Mouse (Mus musculus) cerebellum, adult 9-11 months (tissue): ENCODE data around the gene Psrc1.

Source experiments
- DNase-seq: peaks from one replicate; pipeline ENCODE4 v3.0.0; 2022

Psrc1 gene

GRCm38 (mm10) chr3:108383485-108384354 lies at the start of gene Psrc1:
Gene Psrc1 (plus strand): TSS chr3:108383839.
- peak; percentile 81 for DNase-seq

GRCm38 (mm10) chr3:108336878-108337277 lies 46.8 kb upstream of the Psrc1 start:
- no peak for DNase-seq

GRCm38 (mm10) chr3:108341040-108341439 lies 42.6 kb upstream of the Psrc1 start:
- DNase-seq: no peak

DNA sequence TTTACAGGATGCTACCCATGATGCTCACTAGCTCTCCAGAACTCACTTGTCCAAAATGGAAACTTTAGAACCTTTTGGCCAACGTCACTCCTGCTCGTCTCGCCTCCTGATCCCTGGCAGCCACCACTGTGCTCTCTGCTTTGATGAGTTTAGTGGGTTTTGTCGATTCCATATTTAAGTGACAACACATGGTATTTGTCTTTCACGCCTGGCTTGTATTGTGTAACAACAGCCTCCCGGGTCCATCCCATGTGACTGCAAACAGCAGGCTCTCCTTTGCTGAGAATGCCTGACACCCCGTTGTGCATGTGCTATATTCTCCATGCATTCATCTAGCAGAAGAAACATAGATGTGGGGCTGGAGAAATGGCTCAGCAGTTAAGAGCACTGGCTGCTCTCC lies 41.5 kb upstream of the Psrc1 start:
- no peak for DNase-seq

DNA sequence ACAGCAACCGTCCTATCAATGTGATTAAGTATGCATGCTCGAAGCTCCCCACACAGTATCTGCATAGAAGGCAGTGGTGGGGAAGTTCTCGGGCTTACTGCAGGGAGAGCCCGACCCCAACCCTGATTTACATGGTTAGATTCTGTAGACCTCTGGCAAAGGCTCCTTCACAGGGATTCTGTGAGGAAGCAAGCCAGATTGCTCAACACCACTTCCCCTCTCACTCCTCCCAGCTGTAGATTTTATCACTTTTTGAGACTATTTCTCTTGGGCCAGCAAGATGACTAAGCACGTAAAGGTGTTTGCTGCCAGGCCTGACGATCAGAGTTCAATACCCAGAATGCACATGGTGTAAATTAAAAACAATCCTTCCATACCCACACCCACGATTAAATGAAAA lies 37.8 kb upstream of the Psrc1 start:
- DNase-seq: no peak

DNA sequence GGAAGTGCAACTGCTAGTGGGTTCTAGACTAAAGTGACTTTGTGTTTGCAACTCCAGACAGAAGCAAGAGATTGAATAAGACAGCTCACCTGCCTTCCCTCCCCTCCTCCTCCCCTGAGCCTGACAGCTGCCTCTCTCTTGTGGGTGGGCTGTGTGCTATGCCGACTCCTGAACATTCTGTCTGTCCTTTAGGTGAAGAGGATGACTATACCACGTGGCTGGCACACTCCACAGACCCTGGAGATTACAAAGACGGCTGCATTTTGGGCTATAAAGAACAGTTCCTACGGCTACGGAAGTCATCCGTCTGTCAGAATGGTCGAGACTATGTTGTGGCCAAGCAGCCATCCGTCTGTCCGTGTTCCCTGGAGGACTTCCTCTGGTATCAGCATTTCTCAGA lies 35.3 kb upstream of the Psrc1 start:
- DNase-seq: no peak

DNA sequence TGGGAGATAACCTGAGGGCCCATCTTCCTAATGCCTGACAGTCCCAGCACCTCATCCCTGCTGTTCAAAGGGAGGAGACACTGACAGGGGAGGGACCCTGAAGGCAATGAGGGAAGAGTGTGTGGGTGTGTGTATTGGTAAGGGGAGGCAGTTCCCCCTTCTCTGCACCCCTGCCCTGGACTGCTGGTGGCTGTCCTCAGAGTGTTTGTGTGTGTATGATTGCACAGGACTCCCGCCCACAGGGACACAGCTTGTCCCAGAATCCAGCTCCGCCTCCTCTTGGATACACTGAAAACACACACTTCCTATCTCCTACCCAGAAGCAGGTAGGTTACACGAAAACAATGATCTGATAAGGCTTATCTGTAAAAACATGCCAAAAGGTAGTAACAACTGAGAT lies 28.4 kb upstream of the Psrc1 start:
- no peak for DNase-seq

DNA sequence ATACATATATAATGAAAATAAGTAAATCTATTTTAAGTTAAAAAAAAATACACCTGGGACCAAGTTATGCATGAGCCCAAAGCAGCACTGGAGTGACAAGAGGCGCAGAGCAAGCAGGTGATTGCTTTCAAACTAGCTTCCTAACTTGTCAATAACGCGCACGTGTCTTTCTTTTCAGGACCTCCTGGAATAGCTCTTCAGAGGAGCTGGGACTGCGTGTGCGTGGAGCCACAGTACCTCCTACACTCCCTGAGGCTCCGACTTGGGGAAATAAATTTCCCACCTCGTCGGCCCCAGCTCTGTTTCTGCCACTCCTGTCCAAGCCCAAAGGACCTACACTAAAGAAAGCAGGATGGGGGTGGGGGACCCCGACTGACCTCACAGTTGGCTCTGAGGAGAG lies 26.6 kb upstream of the Psrc1 start:
- DNase-seq: no peak

- DNase-seq: peak; percentile 18
These were observed 25.2 kb upstream of the Psrc1 start for GRCm38 (mm10) chr3:108358445-108358844.

- no peak for DNase-seq
These were observed 22.7 kb upstream of the Psrc1 start for GRCm38 (mm10) chr3:108360894-108361293.

DNA sequence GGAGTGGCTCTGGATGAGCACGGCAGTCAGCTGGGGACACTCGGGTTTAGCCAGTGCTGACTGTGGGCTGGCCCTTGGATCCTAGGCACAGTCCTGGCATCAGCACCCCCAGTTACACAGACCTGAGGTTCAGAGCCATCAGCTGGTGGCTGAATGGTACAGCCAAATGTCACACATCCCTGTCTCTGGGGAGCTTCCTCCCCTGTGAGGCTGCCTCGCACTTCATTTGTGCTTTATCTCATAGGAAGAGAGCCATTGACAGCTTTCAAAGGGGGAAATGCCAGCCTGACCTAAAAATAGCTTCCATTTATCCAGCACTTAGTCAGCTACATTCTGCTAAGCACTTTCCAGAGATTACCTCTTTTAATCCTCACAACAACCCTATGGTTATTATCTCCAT lies 20.0 kb upstream of the Psrc1 start:
- DNase-seq: no peak

GRCm38 (mm10) chr3:108364270-108364995 lies 19.2 kb upstream of the Psrc1 start, which contains the start of gene Mybphl:
Gene Mybphl (plus strand): TSS chr3:108364911.
- DNase-seq: no peak

- DNase-seq: peak; percentile 40
These were observed 16.5 kb upstream of the Psrc1 start for GRCm38 (mm10) chr3:108367173-108367572.

DNA sequence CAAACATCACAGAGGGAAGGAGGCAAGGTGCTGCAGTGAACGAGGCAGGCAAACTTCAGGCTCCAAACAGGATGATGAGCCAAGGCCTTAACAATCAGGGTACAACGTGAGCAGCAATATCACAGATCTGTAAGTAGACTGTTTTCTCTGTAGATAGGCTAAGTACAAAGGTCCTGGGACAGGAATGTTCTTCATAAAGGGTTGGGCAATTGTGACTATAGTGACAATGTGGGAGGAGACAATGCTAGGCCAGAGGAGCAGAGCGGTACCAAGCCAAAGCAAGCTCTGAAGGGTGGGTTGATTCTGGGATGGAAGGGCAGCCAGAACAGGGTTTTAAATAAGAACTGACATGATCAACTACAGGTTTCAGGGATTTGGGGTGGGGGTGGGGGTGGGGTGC lies 15.8 kb upstream of the Psrc1 start:
- no peak for DNase-seq

DNA sequence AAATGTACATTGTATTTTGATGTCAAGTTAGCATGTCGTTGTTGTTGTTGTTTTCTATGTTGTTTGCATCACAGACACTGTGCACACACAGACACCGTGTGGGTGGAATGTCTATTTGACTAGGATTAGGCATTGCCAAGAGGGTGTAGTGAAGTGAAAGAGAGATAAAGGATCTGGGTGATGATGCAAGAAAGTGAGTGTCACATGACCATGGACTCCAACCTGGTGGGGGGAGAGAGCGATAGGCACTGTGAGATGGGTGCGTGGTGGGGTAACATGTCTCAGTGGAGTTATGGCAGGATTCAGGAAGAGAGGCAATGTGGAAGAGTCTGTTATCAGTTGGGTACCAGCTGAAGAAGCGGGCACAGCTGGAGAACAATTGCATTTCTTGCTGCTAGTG lies 14.9 kb upstream of the Psrc1 start:
- no peak for DNase-seq

DNA sequence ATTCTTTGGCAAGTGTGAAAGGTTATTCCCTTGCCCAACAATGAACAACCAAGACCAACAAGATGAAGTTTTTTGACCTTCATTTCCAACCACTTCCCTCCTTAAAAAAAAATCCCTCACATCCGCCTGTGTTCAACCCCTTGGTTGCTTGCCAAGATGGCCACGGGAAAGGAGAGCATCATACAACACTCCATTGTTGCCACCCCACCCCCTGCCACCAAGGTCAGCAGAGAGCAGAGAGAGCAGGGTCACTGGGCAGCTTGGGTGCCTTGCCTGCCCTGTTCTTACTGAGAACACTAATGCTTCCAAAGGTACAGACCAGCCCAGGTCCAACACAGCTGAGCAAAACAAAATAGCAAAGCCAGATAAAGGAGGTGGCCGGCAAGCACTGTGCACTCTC lies 11.4 kb upstream of the Psrc1 start:
- no peak for DNase-seq

GRCm38 (mm10) chr3:108372691-108373090 lies 10.9 kb upstream of the Psrc1 start:
- DNase-seq: no peak

DNA sequence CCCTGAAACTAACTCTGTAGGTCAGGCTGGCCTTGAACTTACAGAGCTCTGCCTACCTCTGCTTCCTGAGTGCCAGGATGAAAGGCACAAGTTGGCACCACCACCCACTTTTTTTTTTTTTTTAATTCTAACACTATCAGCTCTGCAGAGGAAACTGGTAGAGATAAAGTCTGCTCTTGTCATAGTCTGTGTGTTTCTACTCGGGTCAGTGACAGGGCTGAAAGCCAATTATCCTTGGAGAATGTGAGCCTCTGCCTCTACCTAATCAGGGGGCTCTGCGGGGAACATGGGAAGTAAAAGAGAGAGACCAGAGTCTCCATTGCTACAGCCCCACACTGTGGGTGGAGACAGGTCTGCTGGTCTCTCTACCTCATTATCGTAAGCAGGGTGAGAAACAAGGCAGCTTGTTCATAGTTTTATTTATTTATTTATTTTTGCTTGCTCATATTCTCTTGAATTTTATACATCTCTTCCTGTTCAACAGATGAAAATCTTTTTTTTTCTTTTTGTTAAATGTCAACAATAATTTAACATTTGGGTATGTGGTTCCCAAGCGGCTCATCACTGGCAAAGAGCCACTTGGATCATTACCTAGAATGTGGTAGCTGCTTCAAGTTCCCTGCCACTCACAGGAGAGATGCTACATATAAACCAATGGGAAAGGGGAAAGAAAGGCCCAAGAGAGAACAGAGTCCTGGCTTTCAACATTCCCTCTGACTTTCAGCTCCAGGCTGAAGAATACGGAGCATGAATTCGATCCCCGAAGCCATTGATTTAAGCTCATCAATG lies 4.6 kb upstream of the Psrc1 start:
- DNase-seq: no peak

GRCm38 (mm10) chr3:108380695-108381094 lies 2.9 kb upstream of the Psrc1 start:
- no peak for DNase-seq

DNA sequence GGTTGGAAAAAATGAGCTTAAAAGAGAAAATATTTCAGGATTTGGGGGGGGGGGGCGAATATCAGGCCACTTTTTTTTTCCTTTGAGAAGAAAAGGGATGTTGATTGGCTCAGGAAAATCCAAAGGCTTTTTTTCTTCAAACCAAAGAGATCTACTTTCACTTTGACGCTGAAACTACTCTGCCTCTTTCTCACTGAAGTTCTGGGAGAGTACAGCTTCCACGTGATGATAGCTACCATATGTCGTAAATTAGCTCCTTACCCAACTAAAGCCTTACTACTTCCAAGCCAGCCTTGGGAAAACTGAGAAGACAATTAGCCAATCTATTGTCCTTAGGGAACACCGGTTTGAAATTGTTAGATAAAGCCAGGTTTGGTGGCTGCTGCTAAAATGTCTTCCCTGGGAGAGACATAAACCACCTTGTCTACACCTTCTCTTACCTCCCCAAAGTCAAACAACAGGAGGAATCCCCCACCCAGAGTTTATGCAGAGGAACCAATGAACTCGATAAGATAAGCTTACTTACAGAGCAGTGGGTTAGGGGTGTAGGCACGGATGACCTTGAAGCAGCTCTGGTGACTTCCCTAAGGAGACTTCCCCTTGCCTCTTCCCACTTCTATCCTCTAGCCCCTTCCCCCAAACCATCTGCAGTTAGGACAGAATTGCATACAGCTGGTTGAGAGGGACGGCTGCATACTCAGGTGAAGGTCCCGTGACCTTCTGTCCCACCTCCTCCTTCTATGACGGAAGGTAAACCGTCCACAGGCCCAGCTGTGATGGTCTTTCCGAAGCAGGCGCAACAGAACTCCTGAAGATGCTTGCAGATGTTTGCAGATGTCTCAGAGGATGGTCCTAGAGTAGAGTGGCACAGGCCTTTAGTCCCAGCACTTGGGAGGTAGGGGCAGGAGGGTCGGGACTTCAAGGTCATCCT lies 1.4 kb upstream of the Psrc1 start:
- peak; percentile 15 for DNase-seq

DNA sequence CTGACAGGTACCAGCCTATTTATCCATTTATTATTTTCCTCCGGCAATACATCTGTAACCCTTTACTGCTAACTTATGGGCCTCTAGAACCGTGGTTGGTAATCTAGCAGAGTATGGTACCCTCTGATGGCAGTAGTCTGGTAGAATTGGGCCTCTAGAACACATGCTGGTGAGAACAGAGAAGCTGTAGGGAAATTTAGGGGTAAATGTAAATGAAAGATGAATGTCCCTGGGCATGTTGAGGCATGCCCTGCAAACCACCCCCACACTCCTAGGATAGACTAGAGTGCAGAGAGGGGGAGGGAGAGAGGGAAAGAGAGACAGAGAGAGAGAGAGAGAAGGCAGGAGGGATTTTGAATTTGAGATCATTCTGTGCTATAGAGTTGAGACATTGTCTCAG lies 786 bp downstream of the Psrc1 start:
- DNase-seq: no peak

GRCm38 (mm10) chr3:108386186-108386585 lies 2.5 kb downstream of the Psrc1 start:
- DNase-seq: no peak
